Mouse (Mus musculus) heart, postnatal 0 days (tissue): ENCODE results near the gene Bglap3. TPM values are rescaled to one million over a fixed set of nuclear protein-coding genes. Genes with fewer than 3 reads are reported as not detected.

Experiments used
- ATAC-seq: fragments of 200-750 bp; cut with Nextera tagmentation; 2 replicates; pipeline ENCODE4 v1.8.0; 2017; ENCODE audit warnings: low read depth, moderate number of reproducible peaks, moderate library complexity; ENCODE audit not compliant: insufficient read depth
- DNase-seq: peaks from one replicate; pipeline ENCODE4 v3.0.0-alpha.2; 2016; ENCODE audit warnings: low spot score
- H3K27ac ChIP-seq: fragments of 300-500 bp; sonication (generic); 2 replicates; pipeline ENCODE4 v1.5.1; 2014; ENCODE audit warnings: low read depth, mild to moderate bottlenecking
- H3K27me3 ChIP-seq: fragments of 300-500 bp; sonication (generic); 2 replicates; pipeline ENCODE4 v1.6.1; 2014; ENCODE audit warnings: low read length, mixed read lengths; ENCODE audit not compliant: control insufficient read depth, insufficient read depth
- H3K36me3 ChIP-seq: fragments of 300-500 bp; sonication (generic); replicated peaks from 2 replicates; pipeline ENCODE4 v1.6.1; 2014; ENCODE audit warnings: low read length, mixed read lengths; ENCODE audit not compliant: control insufficient read depth, insufficient read depth
- H3K4me1 ChIP-seq: fragments of 300-500 bp; sonication (generic); 2 replicates; pipeline ENCODE4 v1.6.1; 2014; ENCODE audit warnings: antibody characterized with exemption; ENCODE audit not compliant: control insufficient read depth, insufficient read depth
- H3K4me2 ChIP-seq: fragments of 300-500 bp; sonication (generic); 2 replicates; pipeline ENCODE4 v1.6.1; 2014; ENCODE audit warnings: low read depth, mild to moderate bottlenecking, low read length, moderate library complexity
- H3K4me3 ChIP-seq: fragments of 300-500 bp; sonication (generic); 2 replicates; pipeline ENCODE4 v1.5.1; 2014; ENCODE audit warnings: low read depth, low read length
- H3K9ac ChIP-seq: fragments of 300-500 bp; sonication (generic); replicated peaks from 2 replicates; pipeline ENCODE4 v1.6.1; 2014; ENCODE audit warnings: low read depth, low read length, mixed read lengths
- H3K9me3 ChIP-seq: fragments of 300-500 bp; sonication (generic); replicated peaks from 2 replicates; pipeline ENCODE4 v1.6.1; 2016; ENCODE audit warnings: low read length; ENCODE audit not compliant: control insufficient read depth
- CTCF ChIP-seq: IDR thresholded peaks from 2 replicates; pipeline ENCODE4 v1.5.1; 2016; ENCODE audit warnings: antibody characterized with exemption, control low read depth, low read depth
- EP300 ChIP-seq: IDR thresholded peaks from 2 replicates; pipeline ENCODE4 v1.6.1; 2016; ENCODE audit warnings: antibody characterized with exemption, low read depth
- WGBS: fragments of 180-500 bp; shearing (Covaris S2); extraction: QIAGEN DNeasy Blood & Tissue Kit; methylation state at CpG from one replicate; pipeline ENCODE4 v1.1.7; 2014; 5-methylcytosine and 5-hydroxymethylcytosine counted together
- polyA plus RNA-seq: library from polyadenylated mRNA; unstranded; fragments of >200 nt; fragmentation: Nextera tagmentation; extraction: Ambion mirVana; gene quantifications from 2 replicates; pipeline ENCODE4 v1.2.1, GENCODE M21; 2015
- total RNA-seq: library from RNA; depleted of rRNA; stranded (reverse); fragments of >200 nt; gene quantifications from 2 replicates; pipeline ENCODE4 v1.2.3, GENCODE M21; 2014; ENCODE audit warnings: low replicate concordance

The Bglap3 gene
- total and polyA plus RNA-seq, 2 experiments from 2014 or later = not detected

DNA sequence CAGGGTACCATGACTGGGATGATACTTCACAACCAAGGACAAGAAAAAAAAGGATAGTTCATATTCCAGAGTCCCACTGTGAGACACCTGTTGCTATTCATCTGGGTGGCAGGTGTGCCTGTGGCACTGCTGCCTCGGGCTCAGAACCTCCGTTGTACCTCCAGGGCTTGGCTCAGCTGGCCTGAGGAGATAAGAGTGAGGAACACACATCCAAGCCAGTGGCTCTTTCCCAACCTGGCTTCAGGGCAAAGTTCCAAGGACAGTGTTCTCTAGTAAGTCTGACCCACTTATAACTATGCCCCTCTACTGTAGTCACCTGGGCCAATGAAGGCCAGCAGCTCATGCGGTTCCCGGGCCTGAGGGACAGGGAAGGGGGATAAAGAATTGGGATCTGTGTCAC lies 39.1 kb upstream of the Bglap3 start:
- no peak overlapping the region for H3K9ac ChIP-seq
- DNase-seq (no peak), ATAC-seq (no peak)
- TF ChIP-seq CTCF (no peak), EP300 (no peak)
- no peaks in the 10 kb centered on the region for H3K9me3 ChIP-seq
- H3K4me3 ChIP-seq = no peak overlapping the region
- peaks cover 29% of the 10 kb centered on the region for H3K36me3 ChIP-seq
- H3K27ac ChIP-seq = no peak overlapping the region
- H3K4me2 ChIP-seq = no peak overlapping the region
- peaks cover 12% of the 10 kb centered on the region; the same call in 1 of the 2 replicates for H3K4me1 ChIP-seq
- 59% methylated on average over 4 of the region's 4 CpGs for WGBS
- no peaks in the 10 kb centered on the region for H3K27me3 ChIP-seq

DNA sequence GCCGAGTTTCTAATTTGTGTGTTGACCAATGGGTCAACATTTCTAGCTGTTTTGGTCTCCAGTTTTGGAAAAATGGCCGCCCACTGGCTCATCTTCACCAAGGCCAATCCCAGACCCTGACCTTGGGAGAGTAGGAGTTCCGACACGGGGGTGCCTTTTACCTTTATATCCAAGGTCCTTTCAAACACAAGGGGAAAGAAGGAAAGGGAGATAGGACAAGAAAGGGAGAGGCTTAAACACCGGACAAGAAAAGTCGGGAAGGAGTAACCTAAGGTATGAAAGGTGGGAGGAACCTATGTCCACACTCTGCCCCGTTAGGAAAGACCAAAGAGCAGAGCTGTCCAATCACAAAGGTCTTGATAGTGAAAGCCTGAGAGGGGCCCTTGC lies 38.1 kb upstream of the Bglap3 start:
- peak; percentile 2; the same call in 1 of the 2 replicates for ATAC-seq
- peak overlapping the region; percentile 64 for H3K4me3 ChIP-seq

DNA sequence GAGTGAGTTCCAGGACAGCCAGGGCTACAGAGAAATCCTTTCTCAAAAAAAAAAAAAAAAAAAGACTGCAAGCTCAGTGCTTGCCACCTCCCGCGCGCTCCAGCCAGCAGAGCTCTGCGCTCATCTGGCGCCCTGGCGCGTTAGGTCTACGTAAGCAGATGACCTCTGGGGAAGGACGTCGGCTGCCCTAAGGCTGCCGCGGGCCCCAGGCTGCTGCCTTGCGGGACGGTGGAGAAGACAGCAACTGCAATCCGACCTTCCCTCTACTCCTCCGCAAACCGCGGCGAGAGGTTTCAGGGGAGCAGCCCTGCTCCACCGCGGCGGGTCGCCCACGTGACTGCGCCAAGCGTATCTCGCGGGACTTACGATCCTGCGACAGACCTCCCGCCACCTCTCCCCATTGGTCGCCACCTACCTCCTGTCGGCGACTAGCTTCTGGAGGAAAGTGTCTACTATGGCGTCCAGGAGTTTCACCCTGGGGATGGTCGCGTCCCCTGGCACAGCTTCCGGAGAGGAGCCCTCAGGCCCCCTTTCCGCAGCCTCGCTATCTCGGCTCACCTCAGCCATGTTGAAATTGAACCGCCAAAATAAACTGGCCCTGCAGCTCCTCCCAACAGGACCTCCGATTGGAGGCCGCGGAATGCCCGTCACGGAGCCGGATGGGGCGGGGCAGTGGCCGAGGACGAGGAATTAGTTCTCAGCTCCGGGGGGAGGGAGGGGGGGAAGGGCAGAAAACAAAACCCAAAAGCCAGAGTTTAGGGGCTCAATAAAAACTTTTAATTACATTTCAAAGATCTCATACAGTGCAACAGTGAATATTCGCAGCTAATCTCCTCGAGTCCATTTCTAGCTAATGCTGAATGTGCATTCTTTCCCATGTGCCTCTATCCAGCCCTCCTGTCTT lies 37.5 kb upstream of the Bglap3 start, which contains the start of gene Pmf1:
Pmf1 (minus strand) TSS at position 591 of the 904 bp plus-strand sequence.
- H3K4me1 ChIP-seq = peaks cover 12% of the 10 kb centered on the region; the same call in 1 of the 2 replicates
- peak; percentile 92 for DNase-seq
- WGBS = under 1% methylated on average over 54 of the region's 54 CpGs

More for the DNA sequence above, 38.1 kb upstream of the Bglap3 start:
- Histone ChIP-seq H3K4me2 (peak overlapping the region; percentile 62), H3K4me1 (peaks cover 12% of the 10 kb centered on the region; the same call in 1 of the 2 replicates), H3K9ac (peak overlapping the region; percentile 85; the same call in 1 of the 2 replicates), H3K27me3 (no peaks in the 10 kb centered on the region), H3K9me3 (no peaks in the 10 kb centered on the region), H3K27ac (peak overlapping the region; percentile 100), H3K36me3 (peaks cover 20% of the 10 kb centered on the region)
- DNase-seq = no peak
- 19% methylated on average over 7 of the region's 7 CpGs for WGBS
- TF ChIP-seq CTCF (no peak), EP300 (no peak)

DNA sequence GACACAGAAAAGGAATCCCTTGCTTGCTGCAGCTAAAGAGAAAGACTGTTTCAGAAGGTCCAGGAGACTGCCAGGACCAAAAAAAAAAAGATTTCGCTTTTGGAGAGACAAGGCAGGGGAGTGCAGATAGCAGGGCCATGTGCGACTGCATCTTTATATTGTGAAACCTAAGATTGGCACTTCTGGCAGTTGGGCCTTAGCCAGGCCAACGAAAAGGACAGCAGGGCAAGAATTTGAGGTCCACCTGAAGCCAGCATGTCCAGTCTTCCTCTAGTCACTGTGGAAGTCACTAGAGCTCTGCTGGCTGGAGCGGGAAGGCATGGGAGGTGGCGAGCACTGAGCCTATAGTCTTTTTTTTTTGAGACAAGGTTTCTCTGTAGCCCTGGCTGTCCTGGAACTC lies 36.4 kb upstream of the Bglap3 start:
- H3K9ac ChIP-seq = peak overlapping the region; percentile 85; the same call in 1 of the 2 replicates
- H3K9me3 ChIP-seq = no peaks in the 10 kb centered on the region
- peaks cover 12% of the 10 kb centered on the region; the same call in 1 of the 2 replicates for H3K4me1 ChIP-seq
- H3K36me3 ChIP-seq = peaks cover 10% of the 10 kb centered on the region
- H3K27ac ChIP-seq = peak overlapping the region; percentile 100
- no peak for ATAC-seq
- peak overlapping the region; percentile 62 for H3K4me2 ChIP-seq
- 37% methylated on average over 5 of the region's 5 CpGs for whole genome bisulfite sequencing
- peak overlapping the region; percentile 64 for H3K4me3 ChIP-seq
- TF ChIP-seq EP300 (no peak), CTCF (no peak)
- no peak for DNase-seq
- no peaks in the 10 kb centered on the region for H3K27me3 ChIP-seq

More for the DNA sequence above, 37.5 kb upstream of the Bglap3 start, which contains the start of gene Pmf1:
- H3K27me3 ChIP-seq = no peaks in the 10 kb centered on the region
- H3K4me3 ChIP-seq = peak within 1 kb of the TSS; percentile 64
- H3K9me3 ChIP-seq = no peaks in the 10 kb centered on the region
- H3K4me2 ChIP-seq = peak within 1 kb of the TSS; percentile 62
- peaks cover 13% of the 10 kb centered on the region for H3K36me3 ChIP-seq
- H3K27ac ChIP-seq = peak within 1 kb of the TSS; percentile 100
- ATAC-seq = peak; percentile 92
- peak within 1 kb of the TSS; percentile 85 for H3K9ac ChIP-seq
- TF ChIP-seq EP300 (no peak; the same call in none of the 2 replicates), CTCF (no peak)

DNA sequence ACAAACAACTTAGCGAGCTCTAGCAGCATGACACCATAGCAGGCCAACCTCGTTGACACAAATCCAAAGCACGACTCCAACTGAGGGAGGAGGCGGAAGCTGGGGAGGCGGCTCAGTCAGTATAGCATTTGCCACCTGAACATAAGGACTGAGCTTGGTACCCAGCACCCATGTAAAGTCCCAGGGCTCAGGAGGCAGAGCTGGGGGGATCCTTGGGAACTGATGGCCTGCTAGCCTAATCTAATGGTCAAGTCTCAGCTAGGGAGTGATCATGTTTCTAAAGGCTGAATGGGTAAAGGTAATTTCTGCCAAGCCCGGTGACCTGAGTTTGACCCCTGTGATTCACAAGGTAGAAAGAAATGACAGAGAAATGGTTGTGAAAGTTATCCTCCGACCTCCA lies 35.0 kb upstream of the Bglap3 start:
- Histone ChIP-seq H3K27ac (no peak overlapping the region), H3K4me2 (no peak overlapping the region), H3K36me3 (peaks cover 10% of the 10 kb centered on the region), H3K4me3 (no peak overlapping the region), H3K4me1 (peaks cover 12% of the 10 kb centered on the region; the same call in 1 of the 2 replicates), H3K9ac (no peak overlapping the region), H3K27me3 (no peaks in the 10 kb centered on the region), H3K9me3 (no peaks in the 10 kb centered on the region)
- ATAC-seq (no peak), DNase-seq (no peak)
- 61% methylated on average over 7 of the region's 7 CpGs for WGBS
- TF ChIP-seq EP300 (no peak), CTCF (no peak)
